Mouse (Mus musculus) liver, embryonic 11.5 days (tissue): ENCODE measurements around the gene Nanos2. TPM values are rescaled to one million over a fixed set of nuclear protein-coding genes. Genes with fewer than 3 reads are reported as not detected.

Experiments
- ATAC-seq: fragments of 200-750 bp; cut with Nextera tagmentation; replicated peaks from 2 replicates; pipeline ENCODE4 v1.8.0; 2017; ENCODE audit warnings: moderate number of reproducible peaks, mild to moderate bottlenecking, moderate TSS enrichment, moderate library complexity; ENCODE audit not compliant: low FRiP score
- DNase-seq: peaks from one replicate; pipeline ENCODE4 v3.0.0-alpha.2; 2017; ENCODE audit warnings: low spot score
- H3K27ac ChIP-seq: fragments of 300-500 bp; sonication (generic); 2 replicates; pipeline ENCODE4 v1.5.1; 2014; ENCODE audit warnings: mild to moderate bottlenecking, low read depth, low read length, control low read depth
- H3K27me3 ChIP-seq: fragments of 300-500 bp; sonication (generic); replicated peaks from 2 replicates; pipeline ENCODE4 v1.6.1; 2014; ENCODE audit warnings: low read length, mixed read lengths; ENCODE audit not compliant: control insufficient read depth, insufficient read depth
- H3K36me3 ChIP-seq: fragments of 300-500 bp; sonication (generic); 2 replicates; pipeline ENCODE4 v1.6.1; 2014; ENCODE audit warnings: mild to moderate bottlenecking, low read length, moderate library complexity, mixed read lengths; ENCODE audit not compliant: control insufficient read depth, insufficient read depth
- H3K4me1 ChIP-seq: fragments of 300-500 bp; sonication (generic); replicated peaks from 2 replicates; pipeline ENCODE4 v1.6.1; 2014; ENCODE audit warnings: low read length, mixed read lengths; ENCODE audit not compliant: control insufficient read depth, insufficient read depth
- H3K4me2 ChIP-seq: fragments of 300-500 bp; sonication (generic); 2 replicates; pipeline ENCODE4 v1.6.1; 2014; ENCODE audit warnings: mild to moderate bottlenecking, control low read depth, moderate library complexity
- H3K4me3 ChIP-seq: fragments of 300-500 bp; sonication (generic); 2 replicates; pipeline ENCODE4 v1.5.1; 2014; ENCODE audit warnings: low read depth, low read length, control low read depth
- H3K9ac ChIP-seq: fragments of 300-500 bp; sonication (generic); 2 replicates; pipeline ENCODE4 v1.6.1; 2014; ENCODE audit warnings: low read depth, low read length, control low read depth
- H3K9me3 ChIP-seq: fragments of 300-500 bp; sonication (generic); 2 replicates; pipeline ENCODE4 v1.6.1; 2016; ENCODE audit warnings: low read length, inconsistent platforms, mixed read lengths; ENCODE audit not compliant: control insufficient read depth
- WGBS: fragments of 180-500 bp; shearing (Covaris S2); extraction: QIAGEN DNeasy Blood & Tissue Kit; methylation state at CpG from one replicate; pipeline ENCODE4 v1.1.7; 2014; 5-methylcytosine and 5-hydroxymethylcytosine counted together
- polyA plus RNA-seq: library from polyadenylated mRNA; unstranded; fragments of >200 nt; fragmentation: Nextera tagmentation; extraction: Ambion mirVana; gene quantifications from 2 replicates; pipeline ENCODE4 v1.2.1, GENCODE M21; 2014

The Nanos2 gene
- not detected in 2 replicates for polyA plus RNA-seq

DNA sequence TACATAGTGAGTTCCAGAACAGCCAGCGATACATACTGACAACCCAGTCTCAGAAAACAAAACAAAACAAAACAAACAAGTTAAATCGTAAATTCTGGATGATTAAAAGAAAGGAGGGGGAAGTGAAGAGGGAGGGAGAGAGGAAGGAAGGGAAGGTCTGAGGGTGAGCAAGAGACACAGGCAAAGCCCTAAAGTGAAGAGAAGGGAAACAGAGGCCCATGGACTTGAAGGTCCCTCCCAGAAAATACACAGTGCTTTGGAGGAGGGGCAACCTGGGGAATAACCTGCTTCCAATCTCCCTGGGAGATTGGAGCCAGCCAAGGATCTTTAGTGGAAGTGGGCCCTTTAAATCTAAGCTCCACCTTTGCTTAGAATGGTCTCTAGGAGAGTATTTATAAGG lies at the start of gene Nanos2:
TSS of gene Nanos2 (plus strand) at position 301 of the 400 bp plus-strand sequence.
- no peak for DNase-seq
- 60% methylated on average over 2 of the region's 2 CpGs for WGBS

DNA sequence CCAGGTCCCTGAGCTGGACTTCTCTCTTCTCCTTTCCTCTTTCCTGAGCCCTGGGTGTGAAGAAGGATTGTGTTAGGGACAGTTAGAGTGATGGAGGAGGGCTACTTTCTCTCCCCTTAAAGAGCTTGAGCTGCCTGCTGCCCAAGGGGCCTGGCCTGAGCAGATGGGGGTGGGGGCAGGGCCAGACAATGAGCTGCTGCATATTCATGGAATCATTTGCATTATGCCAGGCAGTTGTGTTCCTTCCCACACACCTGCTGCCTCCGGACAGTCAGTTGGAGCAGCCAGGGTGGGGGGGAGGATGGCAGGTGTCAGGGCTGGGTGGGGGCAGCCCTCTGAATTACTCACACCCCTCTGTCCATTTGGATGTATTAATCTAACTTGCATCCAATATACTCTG lies 44.8 kb upstream of the Nanos2 start:
- no peaks in the 10 kb centered on the region for H3K9me3 ChIP-seq
- H3K4me3 ChIP-seq = no peak overlapping the region
- ATAC-seq (no peak), DNase-seq (no peak)
- no peaks in the 10 kb centered on the region for H3K36me3 ChIP-seq
- no peak overlapping the region for H3K27ac ChIP-seq
- no peak overlapping the region for H3K9ac ChIP-seq
- no peaks in the 10 kb centered on the region for H3K27me3 ChIP-seq
- H3K4me2 ChIP-seq = no peak overlapping the region
- WGBS = 36% methylated on average over 1 of the region's 1 CpGs
- H3K4me1 ChIP-seq = no peaks in the 10 kb centered on the region

More for the DNA sequence above, at the start of gene Nanos2:
- Histone ChIP-seq H3K27ac (no peak within 1 kb of the TSS), H3K4me3 (no peak within 1 kb of the TSS), H3K36me3 (no peaks in the 10 kb centered on the region), H3K4me2 (no peak within 1 kb of the TSS), H3K4me1 (peaks cover 12% of the 10 kb centered on the region), H3K9ac (no peak within 1 kb of the TSS), H3K9me3 (no peaks in the 10 kb centered on the region), H3K27me3 (peaks cover 35% of the 10 kb centered on the region)
- ATAC-seq = no peak

DNA sequence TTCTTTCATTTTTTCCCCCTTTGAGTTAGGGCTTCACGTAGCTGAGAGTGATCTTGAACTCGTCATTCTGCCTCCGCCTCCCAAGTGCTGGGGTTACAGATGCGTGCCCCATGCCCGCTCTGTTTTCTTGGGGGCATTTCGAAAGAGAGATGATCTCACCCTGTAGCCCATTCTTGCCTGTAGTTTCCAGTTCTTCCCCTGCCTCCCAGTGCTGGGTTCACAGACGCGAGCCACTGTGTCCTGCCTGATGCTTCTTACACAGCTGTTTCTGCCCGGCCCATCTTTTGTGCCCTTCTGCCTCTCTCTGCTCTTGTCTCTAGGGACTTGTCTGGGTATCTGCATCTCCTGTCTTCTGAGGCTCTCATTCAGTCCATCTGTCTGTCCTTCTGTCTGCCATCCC lies 44.4 kb upstream of the Nanos2 start:
- Histone ChIP-seq H3K27ac (no peak overlapping the region), H3K4me2 (no peak overlapping the region), H3K9ac (no peak overlapping the region), H3K4me1 (no peaks in the 10 kb centered on the region), H3K36me3 (no peaks in the 10 kb centered on the region), H3K27me3 (no peaks in the 10 kb centered on the region), H3K9me3 (no peaks in the 10 kb centered on the region), H3K4me3 (no peak overlapping the region)
- 51% methylated on average over 9 of the region's 9 CpGs for WGBS
- ATAC-seq (no peak), DNase-seq (no peak)

DNA sequence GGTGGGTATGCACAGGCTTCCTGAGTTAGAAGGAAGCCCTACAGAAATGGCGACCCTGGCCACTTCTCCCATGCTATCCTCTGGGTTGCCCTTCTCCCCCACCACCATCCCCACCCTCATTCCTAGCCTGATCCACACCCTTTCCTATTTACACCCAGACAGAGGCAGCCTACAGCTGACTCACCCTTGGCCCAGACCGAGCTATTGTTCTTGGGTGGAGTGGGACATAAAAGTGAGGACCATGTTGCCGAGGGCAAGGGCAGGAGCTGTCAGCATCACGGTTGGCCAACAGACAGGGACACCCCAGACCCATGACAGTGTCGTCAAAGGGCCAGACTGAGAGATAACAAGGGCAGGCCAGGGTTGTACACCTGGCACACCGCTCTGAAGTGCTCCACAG lies 39.0 kb upstream of the Nanos2 start:
- H3K27me3 ChIP-seq = 0 out of 2 replicates have a peak, but pooled peaks cover 3% of the 10 kb centered on the region
- H3K9ac ChIP-seq = no peak overlapping the region
- ATAC-seq (no peak), DNase-seq (no peak)
- H3K4me2 ChIP-seq = no peak overlapping the region
- H3K4me3 ChIP-seq = no peak overlapping the region
- WGBS = 51% methylated on average over 6 of the region's 6 CpGs
- peaks cover 3% of the 10 kb centered on the region; the same call in 1 of the 2 replicates for H3K4me1 ChIP-seq
- H3K9me3 ChIP-seq = no peaks in the 10 kb centered on the region
- H3K36me3 ChIP-seq = no peaks in the 10 kb centered on the region
- no peak overlapping the region for H3K27ac ChIP-seq

DNA sequence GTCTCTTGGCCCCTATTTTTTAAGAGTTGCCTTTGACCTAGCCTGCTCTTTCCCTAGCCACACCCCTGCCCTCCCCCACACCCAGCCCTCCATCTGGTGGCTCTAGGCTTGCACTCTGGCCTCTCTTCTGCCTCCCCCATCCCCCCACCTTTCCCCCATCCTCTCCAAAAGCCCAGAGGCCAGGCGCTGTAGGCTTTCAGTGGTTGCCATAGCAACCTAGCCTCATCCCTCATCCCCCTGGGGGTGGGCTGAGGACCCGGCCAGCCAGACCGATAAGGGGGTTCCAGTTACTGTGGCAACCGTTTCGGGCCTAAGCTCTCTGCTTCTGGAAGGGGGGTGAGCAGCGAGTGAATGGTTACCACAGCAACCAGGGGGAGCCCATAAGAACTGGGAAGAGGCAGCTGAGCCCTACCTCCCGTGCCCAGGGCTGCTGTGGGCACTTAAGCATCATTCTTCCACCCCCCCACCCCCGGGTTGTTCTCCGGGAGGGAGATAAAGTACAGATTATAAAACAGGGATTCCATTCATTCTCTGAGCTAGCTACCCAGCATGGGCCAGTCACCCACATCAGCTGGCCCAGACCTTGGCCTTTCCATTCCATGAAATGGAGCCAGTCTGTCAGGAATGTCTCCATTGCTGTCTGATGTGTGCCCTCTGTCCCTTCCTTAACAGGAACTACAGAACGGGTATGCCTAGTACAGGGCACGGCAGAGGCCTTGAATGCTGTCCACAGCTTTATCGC lies 37.2 kb upstream of the Nanos2 start:
- Histone ChIP-seq H3K4me2 (no peak overlapping the region), H3K9ac (no peak overlapping the region), H3K27ac (no peak overlapping the region), H3K9me3 (no peaks in the 10 kb centered on the region), H3K36me3 (no peaks in the 10 kb centered on the region), H3K27me3 (0 out of 2 replicates have a peak, but pooled peaks cover 3% of the 10 kb centered on the region), H3K4me3 (no peak overlapping the region), H3K4me1 (peaks cover 3% of the 10 kb centered on the region; the same call in 1 of the 2 replicates)
- DNase-seq = no peak
- ATAC-seq = no peak
- WGBS = 34% methylated on average over 12 of the region's 12 CpGs

DNA sequence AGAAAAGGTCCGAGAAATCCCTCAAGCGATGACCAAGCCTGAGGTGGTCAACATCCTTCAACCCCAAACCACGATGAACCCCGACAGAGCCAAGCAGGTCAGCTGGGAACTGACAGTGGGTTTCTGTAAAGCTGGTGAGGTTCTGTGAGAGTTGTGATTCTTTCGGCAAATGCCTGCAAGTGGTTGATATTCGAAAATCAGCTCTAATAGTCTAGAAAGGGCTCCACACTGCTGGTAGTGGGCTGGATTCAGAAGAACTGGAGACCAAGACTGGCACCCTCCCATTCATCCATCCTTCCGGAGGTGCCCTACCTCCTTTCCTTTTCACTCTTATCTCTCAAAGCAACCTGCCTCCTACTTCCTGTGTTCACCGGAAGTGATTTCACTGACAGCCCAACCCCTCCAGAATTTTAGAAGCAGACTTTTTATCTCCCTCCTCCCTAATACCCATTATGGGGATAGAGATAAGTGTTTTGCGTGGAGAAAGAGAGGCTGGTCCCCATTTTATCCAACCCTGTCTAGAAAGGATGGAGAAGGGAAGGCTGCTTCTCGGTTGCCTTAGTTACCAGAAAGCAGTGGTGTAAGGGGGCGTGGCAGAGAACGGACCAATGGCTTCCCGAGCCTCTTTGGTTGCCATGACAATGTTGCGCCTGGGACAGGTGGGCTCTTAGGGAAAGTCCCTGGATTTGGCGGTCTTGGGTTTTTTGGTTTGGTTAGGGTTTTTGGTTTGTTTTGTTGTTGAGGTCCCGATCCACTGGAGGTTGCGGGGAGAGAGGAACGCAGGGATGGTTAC lies 36.5 kb upstream of the Nanos2 start:
- DNase-seq = no peak
- Histone ChIP-seq H3K9me3 (no peaks in the 10 kb centered on the region), H3K4me2 (no peak overlapping the region), H3K36me3 (no peaks in the 10 kb centered on the region), H3K27ac (no peak overlapping the region), H3K4me3 (no peak overlapping the region), H3K9ac (no peak overlapping the region), H3K27me3 (0 out of 2 replicates have a peak, but pooled peaks cover 3% of the 10 kb centered on the region), H3K4me1 (peaks cover 3% of the 10 kb centered on the region; the same call in 1 of the 2 replicates)
- ATAC-seq = no peak
- 22% methylated on average over 18 of the region's 18 CpGs for WGBS

DNA sequence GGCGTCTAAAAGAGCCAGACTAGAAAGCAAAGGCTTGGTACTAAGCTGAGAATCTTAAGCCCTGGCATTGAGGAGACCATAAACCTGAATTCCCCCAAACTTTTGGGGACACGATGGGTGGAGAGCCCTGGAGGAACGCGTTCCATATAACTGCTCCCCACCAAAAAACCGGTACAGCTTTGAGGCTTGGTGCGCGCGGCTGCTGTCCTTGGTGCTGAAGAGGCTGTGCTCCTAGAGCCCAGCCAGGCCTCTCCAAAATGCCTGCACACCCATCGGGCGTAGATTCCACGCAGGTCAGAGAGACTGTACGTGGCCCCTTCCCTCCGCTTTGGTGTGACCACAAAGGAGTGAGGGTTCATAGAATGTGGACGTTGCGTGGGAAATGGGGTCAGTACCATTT lies 35.8 kb upstream of the Nanos2 start:
- no peaks in the 10 kb centered on the region for H3K9me3 ChIP-seq
- ATAC-seq (no peak), DNase-seq (peak; percentile 69)
- H3K4me1 ChIP-seq = peaks cover 3% of the 10 kb centered on the region; the same call in 1 of the 2 replicates
- H3K4me3 ChIP-seq = no peak overlapping the region
- WGBS = 16% methylated on average over 15 of the region's 15 CpGs
- H3K27ac ChIP-seq = no peak overlapping the region
- H3K4me2 ChIP-seq = no peak overlapping the region
- H3K36me3 ChIP-seq = no peaks in the 10 kb centered on the region
- peaks cover 7% of the 10 kb centered on the region for H3K27me3 ChIP-seq
- no peak overlapping the region for H3K9ac ChIP-seq

DNA sequence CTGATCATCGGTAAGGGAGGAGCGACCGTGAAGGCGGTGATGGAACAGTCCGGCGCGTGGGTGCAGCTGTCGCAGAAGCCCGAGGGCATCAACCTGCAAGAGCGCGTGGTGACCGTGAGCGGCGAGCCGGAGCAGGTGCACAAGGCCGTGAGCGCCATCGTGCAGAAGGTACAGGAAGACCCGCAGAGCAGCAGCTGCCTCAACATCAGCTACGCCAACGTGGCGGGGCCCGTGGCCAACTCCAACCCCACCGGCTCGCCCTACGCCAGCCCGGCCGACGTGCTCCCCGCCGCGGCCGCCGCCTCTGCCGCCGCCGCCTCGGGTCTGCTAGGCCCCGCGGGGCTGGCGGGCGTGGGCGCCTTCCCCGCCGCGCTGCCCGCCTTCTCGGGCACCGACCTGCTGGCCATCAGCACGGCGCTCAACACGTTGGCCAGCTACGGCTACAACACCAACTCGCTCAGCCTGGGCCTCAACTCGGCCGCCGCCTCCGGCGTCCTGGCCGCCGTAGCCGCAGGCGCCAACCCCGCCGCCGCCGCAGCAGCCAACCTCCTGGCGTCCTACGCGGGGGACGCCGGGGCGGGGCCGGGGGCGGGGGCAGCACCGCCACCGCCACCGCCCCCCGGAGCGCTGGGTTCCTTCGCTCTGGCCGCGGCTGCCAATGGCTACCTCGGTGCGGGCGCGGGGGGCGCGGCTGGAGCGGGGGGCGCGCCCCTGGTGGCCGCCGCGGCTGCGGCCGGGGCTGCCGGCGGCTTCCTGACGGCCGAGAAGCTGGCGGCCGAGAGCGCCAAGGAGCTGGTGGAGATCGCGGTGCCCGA lies 29.4 kb upstream of the Nanos2 start:
- H3K4me2 ChIP-seq = peak overlapping the region; percentile 72
- DNase-seq = peak; percentile 63
- no peaks in the 10 kb centered on the region; the same call in 1 of the 2 replicates for H3K4me1 ChIP-seq
- H3K9me3 ChIP-seq = no peaks in the 10 kb centered on the region
- peak overlapping the region; percentile 54 for H3K9ac ChIP-seq
- H3K27ac ChIP-seq = no peak overlapping the region
- peak; percentile 69 for ATAC-seq
- H3K27me3 ChIP-seq = peaks cover 67% of the 10 kb centered on the region
- WGBS = 1% methylated on average over 103 of the region's 107 CpGs
- peak overlapping the region; percentile 62 for H3K4me3 ChIP-seq
- no peaks in the 10 kb centered on the region for H3K36me3 ChIP-seq
